Mouse (Mus musculus) E14TG2a.4 (cell line): Measurements from ENCODE around the gene Mthfsd.

Experiments
- CTCF ChIP-seq: conservative IDR thresholded peaks from 2 replicates; pipeline ENCODE4 v1.5.1; 2014; ENCODE audit warnings: low read length
- NANOG ChIP-seq: IDR thresholded peaks from 2 replicates; pipeline ENCODE4 v1.6.1; 2014; ENCODE audit warnings: borderline replicate concordance, low read length, mixed read lengths
- POU5F1 ChIP-seq: IDR thresholded peaks from 2 replicates; pipeline ENCODE4 v1.6.1; 2014; ENCODE audit warnings: low read length, borderline replicate concordance

DNA sequence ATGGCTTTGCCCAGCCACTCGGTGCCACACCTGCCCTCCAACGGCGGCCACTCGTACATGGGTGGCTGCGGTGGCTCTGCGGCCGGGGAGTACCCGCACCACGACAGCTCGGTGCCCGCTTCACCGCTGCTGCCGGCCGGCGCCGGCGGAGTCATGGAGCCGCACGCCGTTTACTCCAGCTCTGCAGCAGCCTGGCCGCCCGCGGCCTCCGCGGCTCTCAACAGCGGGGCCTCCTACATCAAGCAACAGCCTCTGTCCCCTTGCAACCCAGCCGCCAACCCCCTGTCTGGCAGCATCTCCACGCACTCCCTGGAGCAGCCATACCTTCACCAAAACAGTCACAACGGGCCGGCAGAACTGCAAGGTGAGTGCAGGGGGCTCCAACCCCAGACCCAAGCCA, 23.2 kb downstream of the Mthfsd start:
- TF ChIP-seq CTCF (no peak), POU5F1 (no peak), NANOG (no peak)
